Mouse (Mus musculus) B cell, adult (primary cell): ENCODE measurements around the gene Csn1s1. TPM values are rescaled to one million over a fixed set of nuclear protein-coding genes. Genes with fewer than 3 reads are reported as not detected.

Source experiments
- total RNA-seq: library from RNA; stranded (reverse); gene quantifications from 4 replicates; pipeline ENCODE4 v1.2.4, GENCODE M21; 2023; ENCODE audit not compliant: inconsistent age

The Csn1s1 gene
- not detected in 4 replicates for total RNA-seq

GRCm38 (mm10) chr5:87665908-87666307, at the start of gene Csn1s1:
Gene Csn1s1, plus strand, starts transcription at chr5:87666208.

DNA sequence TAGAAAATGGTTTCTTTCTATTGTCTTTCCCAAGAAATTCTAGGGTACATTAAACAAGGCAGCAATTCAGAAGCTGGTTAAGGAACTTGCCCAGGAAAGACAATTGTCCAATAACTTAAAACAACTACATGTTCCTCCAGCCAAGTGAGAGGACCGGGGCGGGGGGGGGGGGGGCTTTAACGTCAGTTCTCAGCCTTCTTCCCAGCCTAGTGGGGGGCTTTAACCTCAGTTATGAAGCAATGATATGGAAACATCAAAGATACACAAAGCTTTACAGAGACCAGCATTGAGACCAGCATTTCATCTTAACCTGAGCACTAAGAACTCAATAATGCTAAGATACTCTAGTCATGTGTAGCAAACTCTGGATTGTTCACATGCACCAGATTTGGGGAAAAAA, 33.5 kb downstream of the Csn1s1 start, which contains the start of gene Csn2:
Gene Csn2, minus strand, starts transcription at position 101 of the 400 bp plus-strand sequence.

Other genes with a start within 250 kb of the Csn1s1 start
- not detected in 4 replicates for gene Ugt2b38, start 242.0 kb upstream of the Csn1s1 start, total RNA-seq
- not detected in 4 replicates for gene Ugt2a2, start 183.9 kb upstream of the Csn1s1 start, total RNA-seq
- gene Gm43638, start 179.4 kb upstream of the Csn1s1 start, total RNA-seq: not detected in 4 replicates
- gene Ugt2a1, start 175.3 kb upstream of the Csn1s1 start, total RNA-seq: not detected in 4 replicates
- not detected in 4 replicates for gene Sult1b1, start 128.0 kb upstream of the Csn1s1 start, total RNA-seq
- not detected in 4 replicates for gene Sult1d1, start 97.2 kb upstream of the Csn1s1 start, total RNA-seq
- not detected in 4 replicates for gene Sult1e1, start 74.6 kb upstream of the Csn1s1 start, total RNA-seq
- gene Csn2, start 33.4 kb downstream of the Csn1s1 start, total RNA-seq: not detected in 4 replicates
- not detected in 4 replicates for gene Csn1s2a, start 108.4 kb downstream of the Csn1s1 start, total RNA-seq
- not detected in 4 replicates for gene Csn1s2b, start 141.9 kb downstream of the Csn1s1 start, total RNA-seq
- not detected in 4 replicates for gene Prr27, start 159.5 kb downstream of the Csn1s1 start, total RNA-seq
- gene Odam, start 218.8 kb downstream of the Csn1s1 start, total RNA-seq: not detected in 4 replicates